Mouse (Mus musculus): ENCODE measurements around the gene Reln.

The Reln gene

DNA sequence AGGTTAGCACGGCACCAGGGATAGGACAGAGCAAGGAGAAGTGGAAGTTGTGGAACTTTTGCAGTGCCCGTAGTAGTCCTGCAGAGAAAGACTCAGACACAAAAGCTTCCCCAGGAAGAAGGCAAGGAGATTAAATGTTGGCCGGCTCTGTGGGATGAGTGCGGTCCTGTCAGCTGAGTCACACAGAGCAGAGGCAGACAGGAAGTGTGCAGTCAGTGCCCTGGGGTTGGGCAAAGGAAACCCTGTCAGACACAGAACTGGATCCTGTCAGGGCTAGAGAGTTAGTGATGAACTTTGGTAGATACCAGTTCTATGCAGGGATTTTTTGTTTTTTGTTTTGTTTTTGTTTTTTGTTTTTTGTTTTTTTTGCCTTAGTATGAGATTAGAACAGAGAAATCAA lies 120.0 kb downstream of the Reln start:
- no peak for DNase-seq (ENCODE audit: low spot score in 2 of 2)

DNA sequence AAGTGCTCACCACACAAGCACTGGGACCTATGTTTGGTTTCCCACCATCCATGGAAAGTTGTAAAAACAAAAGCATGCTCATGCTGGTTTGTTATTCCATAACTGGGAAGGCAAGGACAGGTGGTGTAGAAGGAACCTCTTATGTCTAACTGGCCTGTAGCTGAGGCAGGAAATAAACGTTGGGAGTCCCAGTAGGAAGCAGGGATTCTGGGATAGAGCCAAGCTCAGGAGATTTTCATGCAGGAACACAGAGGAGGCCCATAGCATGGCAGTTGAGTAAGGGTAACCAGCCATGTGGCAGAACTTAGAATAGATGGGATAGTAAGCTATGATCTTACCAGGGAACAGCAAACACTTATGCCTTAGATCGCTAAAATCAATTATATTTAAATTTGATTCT lies 120.6 kb downstream of the Reln start:
- DNase-seq (ENCODE audit: low spot score in 2 of 2) = no peak

DNA sequence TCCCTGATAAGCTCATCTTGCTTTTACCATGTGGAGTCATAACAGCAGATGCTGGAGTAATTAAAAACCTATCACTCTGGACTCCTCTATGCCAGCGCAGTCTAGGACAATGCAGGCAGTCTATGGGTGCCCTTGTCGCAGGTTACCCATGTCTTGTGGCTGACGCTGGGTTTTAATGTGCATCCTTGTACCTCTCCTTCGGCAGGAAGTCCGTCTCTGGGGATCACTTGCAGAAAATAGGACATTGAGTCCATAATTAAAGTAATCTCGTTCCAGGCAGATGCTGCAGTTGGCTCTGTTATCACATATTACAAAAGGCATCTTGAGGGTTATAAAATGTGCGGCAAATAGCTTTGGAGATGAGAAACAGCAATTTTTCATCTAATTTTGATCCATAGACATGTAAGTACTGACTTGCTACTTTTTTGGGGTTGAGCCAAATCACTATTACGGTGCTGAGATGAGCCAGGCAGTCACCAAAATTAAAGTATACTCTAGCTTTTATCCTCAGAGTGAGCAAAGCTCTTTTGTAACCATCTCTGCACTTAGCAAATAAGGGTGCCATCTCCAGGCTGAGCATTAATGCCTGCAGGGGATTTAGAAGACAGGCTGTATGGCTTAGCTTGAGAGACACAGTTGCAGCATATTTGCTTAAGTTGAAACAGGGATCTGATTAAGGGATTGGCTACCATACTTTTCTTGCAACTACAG lies 136.0 kb downstream of the Reln start:
- no peak for DNase-seq (ENCODE audit: low spot score in 2 of 2)

DNA sequence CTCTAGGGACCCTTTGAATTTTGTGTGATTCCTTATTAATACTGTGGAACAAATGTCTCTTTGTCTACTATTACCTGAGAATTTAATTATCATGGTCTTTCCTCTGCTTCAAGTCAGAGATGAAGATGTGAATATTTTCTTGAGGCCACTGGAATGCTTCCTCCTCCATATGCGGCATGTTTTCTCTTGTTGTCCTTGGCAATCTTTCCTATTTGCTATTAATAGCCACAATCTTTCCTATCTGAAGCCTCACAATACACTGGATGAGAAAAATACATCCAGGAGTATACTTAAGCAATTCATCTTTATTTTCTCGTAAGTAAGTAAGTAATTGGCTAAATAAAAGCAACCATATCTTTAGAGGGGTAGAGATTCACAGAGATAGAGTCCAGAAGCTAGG lies 146.6 kb downstream of the Reln start:
- no peak for DNase-seq (ENCODE audit: low spot score in 2 of 2)

DNA sequence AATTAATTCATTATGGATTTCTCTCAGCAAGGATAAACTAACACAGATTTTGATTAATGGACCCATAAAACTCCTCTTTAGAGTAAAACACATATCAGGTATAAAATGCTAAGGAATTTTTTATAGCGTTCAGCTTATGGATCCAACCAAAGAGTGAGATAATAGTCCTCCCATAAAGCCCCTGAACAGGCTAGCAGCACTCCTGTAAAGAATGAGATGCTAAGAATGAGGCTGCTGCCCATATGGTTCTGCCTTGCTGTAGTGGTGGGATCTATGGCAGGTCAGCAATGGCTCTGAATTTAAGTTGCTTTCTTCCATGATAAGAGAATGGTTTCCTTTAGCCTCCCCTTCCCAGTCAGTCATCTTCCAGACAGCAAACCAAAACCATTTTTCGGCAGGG lies 147.6 kb downstream of the Reln start:
- no peak for DNase-seq (ENCODE audit: low spot score in 2 of 2)

DNA sequence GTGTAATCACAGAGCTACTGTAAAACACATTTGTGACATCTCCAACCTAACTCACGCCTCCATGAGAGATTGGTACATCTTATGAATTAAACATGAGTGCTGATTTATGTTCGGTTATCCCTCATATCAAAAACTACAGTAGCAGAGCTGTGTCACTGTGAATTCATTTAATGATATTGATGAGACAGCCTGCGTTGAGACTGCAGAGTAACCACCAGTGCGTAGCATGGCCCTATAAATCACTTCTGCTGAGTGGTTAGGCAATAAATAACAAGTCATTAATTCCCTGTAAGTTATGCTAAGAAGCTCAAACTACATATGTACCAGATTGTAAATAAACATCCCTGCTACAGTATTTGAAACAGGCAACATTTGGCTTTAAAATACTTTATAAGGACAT lies 148.0 kb downstream of the Reln start:
- DNase-seq (ENCODE audit: low spot score in 2 of 2) = no peak

DNA sequence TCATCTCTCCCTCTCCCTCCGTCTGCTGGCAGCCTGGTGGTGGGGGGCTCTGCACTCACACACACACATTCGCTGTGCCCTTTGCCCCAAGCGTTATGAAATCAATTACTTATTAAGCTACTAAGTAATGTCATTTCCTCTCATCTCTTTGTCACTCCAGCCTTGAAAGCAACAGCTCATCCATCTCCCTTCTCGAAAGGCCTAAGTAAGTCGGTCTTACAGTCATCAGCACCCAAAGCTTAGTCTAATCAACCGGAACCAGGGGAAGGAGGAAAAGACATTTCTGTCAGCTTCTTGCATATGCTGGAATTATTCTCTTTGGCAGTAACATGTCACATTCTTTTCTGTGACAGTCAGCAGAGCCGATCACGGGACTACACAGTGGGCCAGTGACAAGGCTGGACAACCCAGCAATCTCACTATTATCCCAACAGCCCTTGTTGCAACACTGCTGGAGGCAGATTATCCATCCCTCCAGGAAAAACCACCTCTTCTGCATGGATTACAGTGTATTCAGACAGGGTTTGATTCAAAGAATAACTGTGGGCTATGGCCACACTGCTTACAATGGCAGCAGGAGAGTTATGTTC lies 149.1 kb downstream of the Reln start:
- DNase-seq (ENCODE audit: low spot score in 2 of 2) = no peak

DNA sequence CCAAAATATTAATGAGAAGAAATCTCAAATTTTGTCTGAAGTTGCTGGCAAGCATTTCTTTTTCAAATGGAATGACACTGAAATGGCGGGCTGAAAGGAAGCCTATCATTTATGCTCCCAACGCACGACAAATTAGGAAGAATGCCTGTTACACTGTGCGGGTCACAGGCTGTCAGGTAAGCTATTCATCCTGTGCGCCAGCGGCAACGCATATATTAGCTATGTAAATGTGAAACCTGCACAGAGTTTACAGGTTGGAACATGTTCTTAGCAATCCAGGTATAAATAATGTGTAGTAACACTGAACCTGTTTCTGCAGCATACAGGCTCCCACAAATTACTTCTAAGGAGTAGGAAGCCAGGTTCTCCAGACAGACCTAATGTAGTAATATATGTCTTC lies 152.7 kb downstream of the Reln start:
- no peak for DNase-seq (ENCODE audit: low spot score in 2 of 2)

DNA sequence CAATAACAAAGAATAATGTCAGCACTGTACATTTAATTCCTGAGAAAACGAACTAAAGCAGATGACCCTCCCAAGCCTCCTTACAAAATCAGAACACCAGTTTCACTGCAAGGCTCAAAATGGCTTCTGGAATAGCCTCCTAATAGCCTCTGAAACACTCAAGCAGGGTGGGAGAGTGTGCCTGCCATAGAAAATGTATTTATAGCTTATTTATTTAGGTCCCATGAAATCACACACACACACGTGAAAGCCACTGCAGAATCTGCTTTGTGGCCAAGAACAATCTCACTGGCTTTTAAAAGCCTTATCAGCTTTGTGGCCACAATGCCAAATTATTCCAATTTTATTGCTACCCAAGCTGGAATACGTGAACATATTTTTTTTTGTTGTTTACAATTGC lies 154.2 kb downstream of the Reln start:
- no peak for DNase-seq (ENCODE audit: low spot score in 2 of 2)

DNA sequence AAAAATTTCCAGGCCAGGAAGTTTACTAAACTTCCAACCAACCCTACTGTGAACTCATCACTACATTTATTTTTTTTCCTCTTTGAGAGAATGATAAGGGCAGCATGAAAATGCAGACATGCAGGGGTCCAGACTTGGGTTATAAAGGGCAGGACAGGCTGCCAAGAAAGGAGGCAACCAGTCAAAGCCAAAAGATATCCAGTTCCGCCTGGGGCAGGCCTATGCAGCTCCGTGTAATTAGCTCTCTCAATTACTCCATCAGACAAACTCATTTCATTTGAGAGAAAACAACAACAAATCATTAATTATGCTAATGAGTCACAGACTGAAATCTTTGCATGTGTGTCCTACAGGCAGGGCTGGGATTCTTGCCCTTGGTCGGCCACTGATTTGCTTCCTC lies 156.9 kb downstream of the Reln start:
- DNase-seq (ENCODE audit: low spot score in 2 of 2) = no peak

DNA sequence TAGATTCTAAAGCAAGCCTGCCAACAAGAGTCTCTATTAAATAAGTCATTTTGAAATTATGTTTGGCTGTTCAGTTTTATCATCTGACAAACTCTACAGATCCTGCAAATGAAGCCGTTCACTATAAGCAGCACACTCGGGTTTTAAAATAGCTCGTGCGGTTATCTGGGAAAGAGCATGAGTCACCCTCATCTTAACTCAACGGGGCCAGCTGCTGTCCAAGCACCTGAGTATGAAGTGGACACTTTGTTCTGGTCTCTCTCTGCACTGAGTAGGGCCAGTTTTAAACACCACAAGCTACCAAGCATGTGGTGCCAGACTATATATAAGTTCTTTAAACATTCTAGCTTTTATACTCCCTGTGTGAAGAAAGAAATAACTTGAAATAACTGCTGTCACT lies 168.0 kb downstream of the Reln start:
- DNase-seq (ENCODE audit: low spot score in 2 of 2) = no peak

DNA sequence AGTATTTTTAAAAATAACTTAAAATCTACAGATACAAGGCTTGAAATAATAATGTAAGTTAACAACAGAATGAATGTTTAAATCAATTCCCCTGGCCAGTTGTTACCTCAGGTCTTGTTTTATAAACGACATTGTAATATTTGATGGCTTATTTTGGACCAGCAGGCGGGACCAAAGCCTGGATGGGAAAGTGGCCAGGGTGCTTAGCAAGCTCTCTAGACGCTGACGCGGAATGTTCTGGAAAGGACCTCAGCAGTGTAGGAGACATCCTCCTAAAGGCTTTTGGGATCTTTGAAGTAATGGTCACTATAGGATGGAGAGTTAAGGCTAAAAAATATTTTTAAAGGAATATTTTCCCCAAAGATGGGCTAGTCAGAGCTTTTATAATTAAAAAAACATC lies 173.2 kb downstream of the Reln start:
- DNase-seq (ENCODE audit: low spot score in 2 of 2) = no peak

DNA sequence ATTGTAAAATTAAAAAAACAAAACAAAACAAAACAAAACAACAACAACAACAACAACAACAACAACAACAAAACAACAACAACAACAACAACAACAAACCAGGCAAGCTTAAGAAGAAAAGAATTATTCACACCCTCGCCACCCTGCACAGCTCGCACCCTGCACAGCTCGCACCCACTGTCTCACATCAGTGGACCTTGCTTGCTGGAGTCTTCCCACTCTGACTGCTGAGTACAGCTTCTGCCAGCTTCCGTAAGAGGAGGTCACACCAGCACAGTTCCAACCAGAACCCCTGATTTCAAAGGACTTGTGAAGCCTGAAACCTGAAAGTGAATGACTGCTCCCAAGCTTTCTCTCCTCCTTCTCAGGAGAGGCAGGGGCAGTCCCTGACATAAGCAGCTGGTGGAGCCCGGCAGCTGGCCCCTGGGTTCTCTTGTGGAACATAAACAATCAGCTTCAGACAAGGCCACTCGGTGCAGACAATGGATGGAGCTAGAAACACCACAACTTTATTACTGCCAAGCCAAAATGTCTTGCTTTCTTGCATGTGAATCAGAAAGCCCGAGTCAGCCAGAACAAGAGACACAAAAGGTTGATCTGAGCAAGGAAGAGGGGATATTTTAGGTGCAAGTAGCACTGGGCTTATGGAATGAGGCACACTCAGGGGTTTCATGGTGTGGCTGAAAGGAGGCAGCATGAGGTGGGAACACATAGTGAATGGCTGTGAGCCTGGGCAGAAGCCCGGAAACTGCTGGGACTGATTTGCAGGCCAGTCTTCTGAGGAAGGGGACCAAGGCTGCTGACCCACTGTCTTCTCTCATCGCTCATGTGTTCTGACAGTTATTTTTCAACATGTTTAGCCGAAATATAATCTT lies 180.2 kb downstream of the Reln start:
- no peak for DNase-seq (ENCODE audit: low spot score in 2 of 2)

DNA sequence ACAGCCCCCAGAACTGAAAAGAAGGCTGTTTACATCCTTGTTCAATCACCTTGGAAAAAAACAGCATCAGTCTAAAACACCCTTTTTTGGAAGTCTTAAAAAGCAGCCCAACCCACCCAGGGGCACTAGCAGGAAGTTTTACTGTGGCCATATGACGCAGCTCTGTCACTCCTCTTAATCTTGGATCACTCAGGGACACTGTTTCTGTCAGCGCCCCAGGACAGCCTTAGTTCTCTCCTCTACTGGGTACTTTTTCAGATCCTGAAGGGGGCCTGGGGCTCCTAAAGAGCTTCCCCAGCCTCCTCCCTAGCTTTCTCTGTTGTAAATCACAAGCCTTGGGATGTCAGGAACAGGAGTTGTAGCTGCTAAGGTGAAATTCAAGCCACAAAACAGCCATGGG lies 183.6 kb downstream of the Reln start:
- DNase-seq (ENCODE audit: low spot score in 2 of 2) = no peak

DNA sequence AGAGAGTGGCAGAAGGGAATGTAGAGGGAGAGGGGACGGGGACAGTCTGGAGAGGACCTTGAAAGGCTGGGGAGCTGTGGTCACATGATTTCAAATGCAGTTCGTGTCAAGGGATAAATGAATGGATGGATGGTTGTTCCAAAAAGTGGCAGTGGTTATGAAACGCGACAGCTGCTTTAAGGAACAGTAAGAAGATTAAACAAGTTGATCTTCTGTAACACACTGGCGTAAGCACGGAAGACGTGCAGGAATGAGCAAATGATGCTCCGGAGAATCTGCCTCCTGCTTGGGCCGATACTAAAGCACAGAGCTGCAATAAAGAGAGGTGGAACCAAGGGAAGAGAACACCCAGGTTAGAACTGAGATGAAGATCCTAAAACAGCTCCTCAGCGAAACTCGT lies 185.7 kb downstream of the Reln start:
- DNase-seq (ENCODE audit: low spot score in 2 of 2) = no peak

DNA sequence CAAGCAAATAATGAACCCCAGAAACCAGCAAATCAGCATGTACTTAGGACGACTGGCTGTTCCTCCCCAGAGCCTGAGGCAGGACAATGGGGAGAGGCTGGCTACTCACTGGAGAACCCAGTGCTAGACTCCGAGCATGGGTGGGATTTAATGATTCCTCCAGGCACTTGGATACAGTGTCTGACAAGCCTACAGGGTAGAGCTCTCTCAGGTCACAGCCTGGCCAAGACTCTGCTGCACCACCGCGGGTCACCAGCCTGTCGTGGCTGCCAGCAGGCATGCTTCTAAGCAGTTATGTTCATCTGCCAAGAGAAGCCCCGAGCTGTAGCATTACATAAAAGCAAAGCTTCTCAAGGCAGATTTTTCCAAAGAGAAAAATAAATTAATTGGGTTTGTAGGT lies 190.9 kb downstream of the Reln start:
- DNase-seq (ENCODE audit: low spot score in 2 of 2) = no peak

DNA sequence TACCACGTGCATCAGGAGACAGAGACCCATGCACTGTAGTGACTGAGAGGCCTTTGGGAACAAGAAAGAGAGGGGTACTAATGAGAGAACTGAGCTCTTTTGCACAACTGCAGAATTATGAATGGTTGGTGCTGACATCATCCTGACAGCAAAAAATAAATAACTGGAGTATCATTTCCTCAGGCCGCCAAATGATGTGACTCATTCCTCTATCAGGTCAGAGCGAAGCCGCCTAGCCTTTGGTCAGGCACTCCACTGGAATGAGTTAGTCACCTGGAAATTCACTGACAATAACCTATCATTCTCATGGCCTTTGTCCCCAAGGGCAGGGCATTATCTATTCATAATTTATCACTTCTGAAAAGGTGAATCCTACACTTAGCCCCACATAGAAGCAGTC lies 202.7 kb downstream of the Reln start:
- no peak for DNase-seq (ENCODE audit: low spot score in 2 of 2)

DNA sequence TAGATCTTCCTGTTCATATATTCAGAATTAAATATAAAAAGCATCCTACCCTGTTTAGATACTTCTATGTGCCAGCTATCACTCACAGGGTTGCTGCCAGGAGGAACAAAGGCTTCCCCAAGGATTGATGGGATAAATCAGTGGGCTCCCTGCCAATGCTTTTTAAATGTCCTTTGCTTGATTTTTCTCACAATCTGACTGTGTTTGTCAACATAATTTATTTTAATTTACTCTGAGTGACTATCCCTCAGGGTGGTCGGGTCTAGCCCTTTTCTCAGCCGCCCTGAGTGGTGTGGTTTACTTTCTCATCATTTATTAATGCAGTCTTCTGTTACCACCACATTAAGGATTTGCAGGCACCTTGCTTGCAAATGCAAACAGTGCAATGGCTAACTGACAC lies 205.5 kb downstream of the Reln start:
- DNase-seq (ENCODE audit: low spot score in 2 of 2) = no peak

DNA sequence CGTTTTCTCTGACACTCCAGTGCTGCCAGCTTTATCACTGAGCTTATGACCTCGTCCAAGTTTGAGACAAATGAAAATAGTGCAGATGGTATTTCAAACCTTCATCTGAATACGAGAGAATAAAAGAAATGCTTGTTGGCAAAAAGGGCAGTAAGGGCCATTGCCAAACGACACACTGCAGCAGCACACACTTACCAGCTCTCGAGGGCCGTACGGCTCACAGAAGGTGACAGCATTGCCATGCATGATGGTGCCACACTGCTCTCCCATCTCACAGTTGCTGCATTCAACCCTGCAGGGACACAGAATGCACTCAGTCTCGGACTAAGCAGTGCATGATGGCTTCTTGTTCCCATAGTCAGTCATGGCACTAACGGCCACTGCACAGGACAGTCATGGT lies 210.1 kb downstream of the Reln start:
- no peak for DNase-seq (ENCODE audit: low spot score in 2 of 2)

DNA sequence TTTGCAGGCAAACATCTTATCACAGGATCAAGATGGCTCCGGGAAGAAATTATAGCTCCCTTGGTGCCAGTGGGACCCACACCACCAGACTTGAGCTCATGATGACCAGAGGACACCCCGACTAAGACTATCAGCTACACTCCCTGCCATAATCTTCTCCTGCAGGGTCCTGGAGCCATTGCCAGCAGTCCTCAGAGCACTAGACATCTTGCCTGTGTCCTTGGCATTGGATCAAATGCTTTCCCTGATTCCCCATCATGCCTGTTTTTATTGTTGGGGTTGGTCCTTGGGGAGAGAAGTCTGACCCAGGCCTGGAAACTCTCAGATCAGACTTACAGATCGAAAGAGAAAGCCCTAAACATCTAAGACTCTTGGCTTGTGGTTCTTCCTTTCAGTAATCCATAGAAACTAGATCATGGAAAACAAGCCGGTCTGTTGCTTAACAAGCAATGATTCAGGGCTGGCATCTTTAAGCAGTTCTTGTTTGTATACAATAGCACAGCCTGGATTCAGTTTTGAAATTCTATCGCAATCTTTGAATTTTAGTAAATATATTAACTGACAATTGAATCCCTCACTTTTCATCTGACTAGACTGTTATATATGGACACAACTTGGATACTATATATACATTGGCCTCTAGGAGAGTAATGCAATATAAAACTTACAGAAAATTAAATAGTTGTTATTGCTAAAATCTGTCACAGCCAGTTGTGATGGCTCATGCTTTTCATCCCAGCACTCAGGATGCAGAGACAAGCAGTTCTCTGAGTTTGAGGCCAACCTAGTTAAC lies 212.6 kb downstream of the Reln start:
- no peak for DNase-seq (ENCODE audit: low spot score in 2 of 2)

DNA sequence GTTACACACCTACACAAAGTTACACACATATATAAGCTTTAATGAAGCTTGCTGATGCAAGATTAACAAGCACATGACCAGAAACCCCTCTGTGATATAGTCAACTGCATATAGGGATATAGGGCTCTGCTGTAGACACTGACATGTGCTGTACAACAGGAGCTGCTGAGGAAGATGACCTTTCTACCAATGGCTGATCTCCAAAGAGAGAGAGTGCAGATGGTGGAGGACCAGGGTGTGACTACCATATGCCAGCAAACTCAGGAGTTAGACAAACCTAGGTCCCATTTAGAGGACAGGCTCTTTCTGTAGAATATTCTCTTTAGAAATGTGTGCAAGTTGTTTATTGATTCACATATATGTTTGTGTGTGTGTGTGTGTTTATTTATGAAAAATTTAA lies 216.9 kb downstream of the Reln start:
- no peak for DNase-seq (ENCODE audit: low spot score in 2 of 2)

DNA sequence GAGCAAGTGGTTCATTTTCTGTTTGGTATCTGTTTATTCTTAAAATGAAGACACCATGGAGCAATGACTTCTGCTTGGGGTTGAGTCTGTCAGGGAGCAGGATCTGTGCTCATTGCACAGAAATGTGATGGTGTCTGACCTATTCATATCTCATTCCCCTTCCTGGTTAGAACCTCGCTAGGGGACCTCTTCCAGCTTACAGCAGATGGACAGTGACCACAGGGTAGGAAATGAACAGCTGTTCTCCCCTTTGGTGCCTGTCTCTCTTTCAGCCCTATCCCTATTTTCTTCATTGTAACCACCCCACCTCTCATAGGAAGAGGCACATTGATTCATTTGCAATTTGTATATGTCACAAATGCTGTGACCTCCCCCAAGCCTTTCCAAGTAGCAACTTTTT lies 225.2 kb downstream of the Reln start:
- no peak for DNase-seq (ENCODE audit: low spot score in 2 of 2)

Measured in left cerebral cortex, adult 9 months (tissue).